Mouse (Mus musculus) heart, embryonic 16.5 days (tissue): ENCODE data around the gene Phtf2. TPM values are rescaled to one million over a fixed set of nuclear protein-coding genes. Genes with fewer than 3 reads are reported as not detected.
A peak's percentile ranks its signal among the peaks of the same experiment; 100 is the strongest.
"Not testable (repeated sequence)": the region's sequence is repeated elsewhere in the genome, so short reads cannot be mapped to it uniquely, and the experiment has no call there.

ENCODE experiments used
- ATAC-seq: fragments of 200-750 bp; cut with Nextera tagmentation; replicated peaks from 2 replicates; pipeline ENCODE4 v1.8.0; 2017; ENCODE audit warnings: moderate number of reproducible peaks; ENCODE audit not compliant: insufficient read depth, low FRiP score; ENCODE audit errors: extremely low read depth
- H3K27ac ChIP-seq: fragments of 300-500 bp; sonication (generic); 2 replicates; pipeline ENCODE4 v1.5.1; 2014; ENCODE audit warnings: mild to moderate bottlenecking, low read length, control low read depth, moderate library complexity
- H3K27me3 ChIP-seq: fragments of 300-500 bp; sonication (generic); 2 replicates; pipeline ENCODE4 v1.6.1; 2014; ENCODE audit warnings: low read length, mixed read lengths; ENCODE audit not compliant: control insufficient read depth, insufficient read depth
- H3K36me3 ChIP-seq: fragments of 300-500 bp; sonication (generic); 2 replicates; pipeline ENCODE4 v1.6.1; 2014; ENCODE audit not compliant: control insufficient read depth, insufficient read depth
- H3K4me1 ChIP-seq: fragments of 300-500 bp; sonication (generic); 2 replicates; pipeline ENCODE4 v1.6.1; 2014; ENCODE audit warnings: low read length, mixed read lengths; ENCODE audit not compliant: control insufficient read depth, insufficient read depth
- H3K4me2 ChIP-seq: fragments of 300-500 bp; sonication (generic); 2 replicates; pipeline ENCODE4 v1.6.1; 2014; ENCODE audit warnings: low read depth, mild to moderate bottlenecking, control low read depth, low read length
- H3K4me3 ChIP-seq: fragments of 300-500 bp; sonication (generic); 2 replicates; pipeline ENCODE4 v1.5.1; 2014; ENCODE audit warnings: mild to moderate bottlenecking, control low read depth, low read length
- H3K9ac ChIP-seq: fragments of 300-500 bp; sonication (generic); 2 replicates; pipeline ENCODE4 v1.6.1; 2014; ENCODE audit warnings: low read length, control low read depth
- H3K9me3 ChIP-seq: fragments of 300-500 bp; sonication (generic); replicated peaks from 2 replicates; pipeline ENCODE4 v1.6.1; 2016; ENCODE audit warnings: low read length; ENCODE audit not compliant: control insufficient read depth
- WGBS: fragments of 180-500 bp; shearing (Covaris S2); extraction: QIAGEN DNeasy Blood & Tissue Kit; methylation state at CpG from one replicate; pipeline ENCODE4 v1.1.7; 2014; 5-methylcytosine and 5-hydroxymethylcytosine counted together
- polyA plus RNA-seq: library from polyadenylated mRNA; unstranded; fragments of >200 nt; fragmentation: Nextera tagmentation; extraction: Ambion mirVana; gene quantifications from 2 replicates; pipeline ENCODE4 v1.2.1, GENCODE M21; 2015

Phtf2 gene
- polyA plus RNA-seq, 1 experiment from 2014 or later: 38.9 TPM

DNA sequence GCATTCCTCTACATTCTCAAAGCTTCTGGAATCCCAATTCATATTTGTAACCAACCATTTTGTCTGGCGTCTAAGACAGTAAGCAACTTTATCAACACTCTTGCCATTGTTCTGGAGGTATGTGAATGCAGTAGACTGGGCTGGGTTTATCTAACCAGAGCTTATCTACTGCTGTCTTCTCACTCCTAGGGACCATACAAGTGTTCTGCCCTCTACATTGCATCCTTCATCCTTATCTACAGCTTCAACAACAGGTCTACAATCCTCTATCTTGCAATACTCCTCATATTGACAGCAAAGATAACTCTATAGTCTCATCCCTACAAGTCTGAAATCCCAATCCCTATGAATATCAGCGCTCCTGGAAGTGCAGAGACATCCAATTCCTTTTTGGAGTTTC, 66.8 kb downstream of the Phtf2 start:
- no peak overlapping the region for H3K4me3 ChIP-seq
- H3K4me1 ChIP-seq: peaks cover 7% of the 10 kb centered on the region
- H3K27ac ChIP-seq: no peak overlapping the region
- H3K9ac ChIP-seq: no peak overlapping the region
- ATAC-seq: no peak
- no peaks in the 10 kb centered on the region for H3K9me3 ChIP-seq
- H3K36me3 ChIP-seq: no peaks in the 10 kb centered on the region
- 63% methylated on average over 2 of the region's 2 CpGs for WGBS
- no peaks in the 10 kb centered on the region for H3K27me3 ChIP-seq
- H3K4me2 ChIP-seq: no peak overlapping the region

DNA sequence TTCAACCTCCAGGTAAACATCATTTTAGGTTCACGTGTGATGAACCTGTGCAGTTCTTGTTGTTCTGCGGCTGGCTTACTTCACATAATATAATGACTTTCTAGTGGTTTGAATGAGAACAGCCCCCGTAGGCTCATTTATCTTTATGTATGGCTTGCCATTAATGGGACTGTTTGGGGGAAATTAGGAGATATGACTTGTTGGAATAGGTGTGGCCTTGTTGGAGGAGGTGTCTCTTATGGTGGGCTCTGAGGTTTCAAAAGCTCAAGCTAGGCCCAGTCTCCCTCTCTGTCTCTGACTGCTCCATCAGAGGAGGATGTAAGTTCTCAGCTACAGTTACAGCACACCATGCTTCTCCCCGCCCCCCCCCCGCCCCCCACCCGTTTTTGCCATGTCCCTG, 71.5 kb downstream of the Phtf2 start:
- no peak overlapping the region for H3K27ac ChIP-seq
- H3K9me3 ChIP-seq: no peaks in the 10 kb centered on the region
- no peak overlapping the region for H3K4me3 ChIP-seq
- 0 out of 2 replicates have a peak, but pooled peaks cover 2% of the 10 kb centered on the region for H3K4me1 ChIP-seq
- H3K9ac ChIP-seq: no peak overlapping the region
- ATAC-seq: no peak
- no peak overlapping the region for H3K4me2 ChIP-seq
- WGBS: 83% methylated on average over 6 of the region's 6 CpGs
- 0 out of 2 replicates have a peak, but pooled peaks cover 2% of the 10 kb centered on the region for H3K36me3 ChIP-seq
- no peaks in the 10 kb centered on the region for H3K27me3 ChIP-seq

DNA sequence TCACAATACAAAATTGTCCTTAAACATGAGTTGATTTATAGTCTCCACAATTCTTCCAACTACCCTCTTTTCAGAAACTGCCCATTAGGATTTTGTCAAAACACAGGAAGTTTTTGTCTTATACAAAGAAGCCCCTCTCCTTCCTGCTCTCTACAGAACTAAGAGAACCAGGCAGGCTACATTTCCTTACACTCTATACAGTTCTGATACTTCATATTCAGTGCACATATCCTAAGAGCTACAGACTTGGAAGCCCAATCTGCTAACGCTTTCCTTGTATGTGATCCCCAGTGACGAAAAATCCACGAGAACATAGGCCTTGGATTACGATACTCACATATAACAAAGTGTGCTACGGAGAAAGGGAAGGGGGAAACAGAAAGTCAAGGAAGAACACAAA, 86.0 kb downstream of the Phtf2 start:
- H3K27ac ChIP-seq: no peak overlapping the region
- no peak overlapping the region for H3K9ac ChIP-seq
- no peaks in the 10 kb centered on the region for H3K27me3 ChIP-seq
- H3K4me1 ChIP-seq: peaks cover 7% of the 10 kb centered on the region
- no peak for ATAC-seq
- H3K9me3 ChIP-seq: no peaks in the 10 kb centered on the region
- no peak overlapping the region for H3K4me2 ChIP-seq
- WGBS: 93% methylated on average over 5 of the region's 5 CpGs
- no peak overlapping the region for H3K4me3 ChIP-seq
- peaks cover 9% of the 10 kb centered on the region; the same call in 1 of the 2 replicates for H3K36me3 ChIP-seq

- H3K27ac ChIP-seq: peak overlapping the region; percentile 79
- H3K9me3 ChIP-seq: no peaks in the 10 kb centered on the region
- no peak overlapping the region for H3K4me2 ChIP-seq
- peaks cover 7% of the 10 kb centered on the region for H3K4me1 ChIP-seq
- H3K27me3 ChIP-seq: no peaks in the 10 kb centered on the region
- 55% methylated on average over 10 of the region's 10 CpGs for WGBS
- ATAC-seq: peak; percentile 81
- no peak overlapping the region for H3K9ac ChIP-seq
- H3K36me3 ChIP-seq: peaks cover 14% of the 10 kb centered on the region
- no peak overlapping the region for H3K4me3 ChIP-seq
Observed at GRCm38 (mm10) chr5:20791793-20792554, 90.0 kb downstream of the Phtf2 start.

DNA sequence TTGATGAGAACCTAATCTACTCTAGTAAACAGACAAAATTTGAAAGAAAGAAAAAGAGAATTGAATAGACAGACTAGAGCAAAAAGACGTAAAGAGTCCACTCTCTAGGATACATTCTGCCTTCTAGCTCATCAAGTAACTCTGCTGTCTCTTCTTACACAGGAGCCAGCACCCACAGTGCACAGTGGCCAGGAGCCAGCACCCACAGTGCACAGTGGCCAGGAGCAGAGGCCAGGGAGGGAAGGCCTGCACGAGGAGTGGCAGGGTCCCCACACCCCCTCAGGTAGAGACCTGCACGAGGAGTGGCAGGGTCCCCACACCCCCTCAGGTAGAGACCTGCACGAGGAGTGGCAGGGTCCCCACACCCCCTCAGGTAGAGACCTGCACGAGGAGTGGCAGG, 95.5 kb downstream of the Phtf2 start:
- H3K4me1 ChIP-seq, H3K4me2 ChIP-seq, H3K4me3 ChIP-seq, H3K9ac ChIP-seq, H3K27ac ChIP-seq, ATAC-seq, H3K9me3 ChIP-seq, H3K27me3 ChIP-seq, H3K36me3 ChIP-seq: not testable (repeated sequence)
- WGBS: 97% methylated on average over 2 of the region's 5 CpGs

GRCm38 (mm10) chr5:20781116-20781515, 100.8 kb downstream of the Phtf2 start:
- no peaks in the 10 kb centered on the region for H3K9me3 ChIP-seq
- H3K4me2 ChIP-seq: no peak overlapping the region
- WGBS: 82% methylated on average over 1 of the region's 1 CpGs
- peaks cover 3% of the 10 kb centered on the region; the same call in 1 of the 2 replicates for H3K36me3 ChIP-seq
- no peaks in the 10 kb centered on the region for H3K27me3 ChIP-seq
- H3K4me1 ChIP-seq: no peaks in the 10 kb centered on the region
- no peak overlapping the region for H3K4me3 ChIP-seq
- no peak overlapping the region for H3K27ac ChIP-seq
- ATAC-seq: no peak
- no peak overlapping the region for H3K9ac ChIP-seq

GRCm38 (mm10) chr5:20779191-20779590, 102.7 kb downstream of the Phtf2 start:
- H3K4me2 ChIP-seq: no peak overlapping the region
- no peak overlapping the region for H3K9ac ChIP-seq
- 41% methylated on average over 2 of the region's 2 CpGs for WGBS
- H3K4me1 ChIP-seq: no peaks in the 10 kb centered on the region
- H3K27me3 ChIP-seq: no peaks in the 10 kb centered on the region
- H3K27ac ChIP-seq: no peak overlapping the region
- no peak overlapping the region for H3K4me3 ChIP-seq
- H3K36me3 ChIP-seq: no peaks in the 10 kb centered on the region
- H3K9me3 ChIP-seq: no peaks in the 10 kb centered on the region
- no peak for ATAC-seq

GRCm38 (mm10) chr5:20778274-20778984, 103.5 kb downstream of the Phtf2 start:
- H3K4me2 ChIP-seq: no peak overlapping the region
- peak overlapping the region; percentile 25; the same call in 1 of the 2 replicates for H3K27ac ChIP-seq
- no peak overlapping the region for H3K4me3 ChIP-seq
- ATAC-seq: no peak
- H3K27me3 ChIP-seq: no peaks in the 10 kb centered on the region
- 60% methylated on average over 8 of the region's 8 CpGs for WGBS
- no peak overlapping the region for H3K9ac ChIP-seq
- H3K9me3 ChIP-seq: no peaks in the 10 kb centered on the region
- H3K4me1 ChIP-seq: no peaks in the 10 kb centered on the region
- 0 out of 2 replicates have a peak, but pooled peaks cover 2% of the 10 kb centered on the region for H3K36me3 ChIP-seq

- peak; percentile 60 for ATAC-seq
- no peak overlapping the region for H3K27ac ChIP-seq
- H3K9ac ChIP-seq: no peak overlapping the region
- no peaks in the 10 kb centered on the region for H3K4me1 ChIP-seq
- no peaks in the 10 kb centered on the region for H3K27me3 ChIP-seq
- no peak overlapping the region for H3K4me2 ChIP-seq
- no peaks in the 10 kb centered on the region for H3K9me3 ChIP-seq
- H3K4me3 ChIP-seq: no peak overlapping the region
- H3K36me3 ChIP-seq: peaks cover 16% of the 10 kb centered on the region
- 54% methylated on average over 3 of the region's 3 CpGs for WGBS
Observed at GRCm38 (mm10) chr5:20773341-20773740, 108.6 kb downstream of the Phtf2 start.
